Mouse (Mus musculus): ENCODE measurements around the gene Gm36079.
"Not testable (repeated sequence)": the region's sequence is repeated elsewhere in the genome, so short reads cannot be mapped to it uniquely, and the experiment has no call there.

Gm36079 gene

DNA sequence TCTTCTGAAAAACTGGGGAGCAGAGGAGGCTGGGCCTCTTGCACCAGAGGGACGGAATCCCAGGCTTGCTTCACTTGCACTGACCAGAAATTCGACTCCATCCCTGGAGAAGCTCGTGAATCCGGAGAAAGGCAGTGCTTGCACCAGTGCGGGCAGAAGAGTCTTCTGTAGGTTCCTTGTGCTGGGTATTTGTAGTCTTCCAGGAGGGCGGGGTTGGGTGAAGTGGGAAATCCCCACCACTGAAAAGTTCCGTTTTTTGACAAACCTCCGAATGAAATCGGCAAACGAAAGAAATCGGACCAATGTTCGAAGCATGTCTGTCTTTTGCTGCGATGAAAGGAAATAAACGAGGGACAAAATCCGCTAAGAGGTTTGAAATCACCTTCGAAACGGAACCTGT is at the start of gene Gm36079:
TSS of gene Gm36079 (minus strand) at position 101 of the 400 bp plus-strand sequence.
- not testable (repeated sequence) for DNase-seq (ENCODE audit: low spot score)

DNA sequence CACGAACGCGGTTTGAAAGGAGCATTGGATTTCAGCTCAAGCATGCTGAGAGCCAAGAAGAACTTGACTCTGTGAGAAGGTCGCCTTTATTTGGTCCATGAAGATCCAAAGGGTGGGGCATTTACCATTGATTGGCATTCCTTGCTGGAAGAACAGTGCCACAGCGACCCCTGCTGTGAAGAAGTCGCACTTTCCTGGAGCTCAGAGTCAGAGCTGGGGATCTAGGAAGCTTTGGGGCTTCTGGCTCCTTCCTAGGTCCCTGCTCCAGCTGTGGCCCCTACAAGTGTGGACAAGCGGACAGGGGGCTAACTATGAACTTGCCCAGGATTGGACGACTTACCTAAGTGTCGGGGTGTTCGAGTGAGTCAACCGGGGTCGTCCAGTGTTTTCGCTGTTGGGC is 44.1 kb upstream of the Gm36079 start:
- not testable (repeated sequence) for DNase-seq (ENCODE audit: low spot score)

DNA sequence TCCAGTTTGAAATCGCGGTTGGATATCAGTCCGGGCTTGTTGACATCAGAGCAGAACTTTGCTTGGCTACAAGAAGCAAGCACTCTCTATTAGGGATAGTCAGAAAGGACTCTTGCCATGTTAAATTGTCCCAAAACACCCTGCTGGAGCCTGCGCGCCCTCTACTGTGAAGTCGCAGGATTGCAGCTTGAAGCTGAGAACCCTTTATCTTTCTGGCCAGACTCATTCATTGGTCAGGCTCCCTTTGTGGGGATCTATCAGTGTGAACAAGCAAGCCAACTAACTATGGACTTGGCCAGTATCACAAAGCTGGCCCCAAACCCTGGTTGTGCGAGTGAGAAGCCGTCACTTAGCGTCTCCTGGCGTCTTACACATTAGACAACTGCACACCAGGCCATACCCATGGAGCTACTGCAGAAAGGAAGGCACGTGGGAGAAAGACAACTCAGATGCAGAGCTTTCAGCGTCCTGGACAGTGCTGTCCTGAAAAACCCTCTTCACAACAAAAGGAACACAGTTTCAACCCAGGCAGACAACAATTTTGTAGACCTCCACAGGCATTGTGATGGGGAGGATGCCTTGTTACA is 43.3 kb upstream of the Gm36079 start:
- DNase-seq (ENCODE audit: low spot score) = not testable (repeated sequence)

DNA sequence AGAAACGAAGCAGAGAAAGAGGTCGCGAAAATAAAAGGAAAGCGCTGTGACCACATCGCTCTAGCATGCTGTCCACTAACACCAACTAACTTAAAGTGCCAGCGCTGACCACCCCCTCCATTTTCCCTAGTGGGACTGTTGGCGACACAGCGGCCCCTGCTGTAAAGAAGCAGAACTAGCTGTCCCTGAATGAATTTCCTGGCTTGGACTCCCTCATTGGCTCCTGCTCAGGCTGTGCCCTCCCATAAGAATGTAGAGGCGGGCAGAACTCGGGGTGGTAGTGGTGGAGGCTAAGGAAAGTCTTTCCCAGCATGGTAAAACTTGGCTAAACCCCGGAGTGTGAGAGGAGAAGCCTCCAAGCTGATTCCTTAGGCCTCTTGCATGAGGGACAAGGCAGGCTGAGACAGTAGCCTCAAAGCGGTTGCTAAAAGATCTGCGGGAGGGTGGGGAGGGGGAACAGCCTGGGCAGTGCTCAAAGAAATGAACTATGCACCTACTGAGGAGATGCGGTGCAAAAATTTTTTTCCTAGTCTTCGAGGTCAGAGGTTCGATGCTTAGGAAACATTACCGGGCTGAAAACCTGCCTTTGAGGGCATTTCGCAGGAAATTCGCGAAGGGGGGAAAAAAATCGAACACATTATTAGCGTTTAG is 36.8 kb upstream of the Gm36079 start:
- DNase-seq (ENCODE audit: low spot score) = not testable (repeated sequence)

DNA sequence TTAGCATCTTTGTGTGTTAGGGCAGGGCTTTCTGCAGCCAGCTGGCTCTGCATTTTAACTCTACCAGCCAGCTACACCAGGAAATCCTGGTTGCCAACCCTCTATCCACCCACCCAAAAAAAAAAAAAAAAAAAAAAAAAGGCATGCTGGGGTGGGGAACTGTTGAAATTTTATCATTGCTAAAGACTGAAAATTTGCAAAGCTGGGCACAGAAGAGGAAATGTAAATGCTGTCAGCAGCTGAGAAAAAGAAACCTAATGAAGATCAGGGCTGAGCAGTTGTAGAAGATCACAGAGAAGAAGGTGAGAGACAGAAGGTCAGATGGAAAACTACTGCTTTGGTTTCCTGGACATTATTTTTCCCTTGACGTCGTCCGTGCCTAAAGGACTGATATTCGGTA is 36.1 kb upstream of the Gm36079 start:
- DNase-seq (ENCODE audit: low spot score) = not testable (repeated sequence)

DNA sequence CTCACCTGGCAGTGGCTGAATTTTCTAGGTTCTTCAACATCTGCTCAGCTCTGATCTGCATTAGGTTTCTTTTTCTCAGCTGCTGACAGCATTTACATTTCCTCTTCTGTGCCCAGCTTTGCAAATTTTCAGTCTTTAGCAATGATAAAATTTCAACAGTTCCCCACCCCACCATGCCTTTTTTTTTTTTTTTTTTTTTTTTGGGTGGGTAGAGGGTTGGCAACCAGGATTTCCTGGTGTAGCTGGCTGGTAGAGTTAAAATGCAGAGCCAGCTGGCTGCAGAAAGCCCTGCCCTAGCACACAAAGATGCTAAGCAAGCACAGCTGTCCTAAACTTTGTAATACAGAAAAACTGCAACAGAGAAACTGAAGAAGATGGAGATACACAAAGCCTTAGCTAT is 25.3 kb upstream of the Gm36079 start, which contains the start of gene Gm21188:
TSS of gene Gm21188 (minus strand) at position 110 of the 400 bp plus-strand sequence.
- not testable (repeated sequence) for DNase-seq (ENCODE audit: low spot score)

DNA sequence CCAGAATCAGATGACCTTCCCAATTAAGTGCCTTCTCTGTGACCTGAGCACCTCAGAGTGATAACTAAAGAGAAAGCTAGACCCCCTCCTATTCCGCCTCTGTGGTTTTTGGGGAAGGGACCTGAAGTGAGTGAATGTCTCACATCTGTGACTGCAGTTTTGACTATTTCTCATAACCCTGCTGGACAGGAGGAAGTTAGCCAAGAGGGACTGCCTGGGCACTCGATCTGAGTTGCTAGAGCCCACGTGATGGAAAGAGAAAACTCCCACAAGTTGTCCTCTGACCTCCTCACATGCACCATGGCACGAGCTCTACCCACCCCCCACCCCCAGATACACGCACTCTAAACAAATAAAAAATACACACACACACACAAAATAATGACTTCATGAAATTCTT is 21.8 kb upstream of the Gm36079 start:
- not testable (repeated sequence) for DNase-seq (ENCODE audit: low spot score)

DNA sequence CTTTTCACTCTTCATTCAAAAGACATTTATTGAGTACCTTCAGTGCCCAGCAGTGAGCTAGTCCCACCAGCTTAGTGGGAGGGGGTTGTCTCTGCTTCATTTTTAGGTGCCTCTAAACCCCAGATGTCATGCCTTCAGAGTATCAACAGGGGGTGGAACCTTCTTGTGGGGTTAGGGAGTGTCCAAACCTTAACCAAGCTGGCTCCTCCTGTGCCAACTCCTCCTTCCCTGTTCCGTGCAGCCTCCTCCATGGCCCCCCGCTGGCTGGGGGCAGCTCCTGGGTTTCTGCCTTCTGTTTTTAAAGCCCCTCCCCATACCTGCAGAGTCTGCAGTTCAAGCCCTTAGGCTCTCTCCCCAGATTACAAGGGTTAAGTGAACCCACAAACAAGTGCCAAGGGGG is 21.4 kb upstream of the Gm36079 start:
- DNase-seq (ENCODE audit: low spot score) = not testable (repeated sequence)

DNA sequence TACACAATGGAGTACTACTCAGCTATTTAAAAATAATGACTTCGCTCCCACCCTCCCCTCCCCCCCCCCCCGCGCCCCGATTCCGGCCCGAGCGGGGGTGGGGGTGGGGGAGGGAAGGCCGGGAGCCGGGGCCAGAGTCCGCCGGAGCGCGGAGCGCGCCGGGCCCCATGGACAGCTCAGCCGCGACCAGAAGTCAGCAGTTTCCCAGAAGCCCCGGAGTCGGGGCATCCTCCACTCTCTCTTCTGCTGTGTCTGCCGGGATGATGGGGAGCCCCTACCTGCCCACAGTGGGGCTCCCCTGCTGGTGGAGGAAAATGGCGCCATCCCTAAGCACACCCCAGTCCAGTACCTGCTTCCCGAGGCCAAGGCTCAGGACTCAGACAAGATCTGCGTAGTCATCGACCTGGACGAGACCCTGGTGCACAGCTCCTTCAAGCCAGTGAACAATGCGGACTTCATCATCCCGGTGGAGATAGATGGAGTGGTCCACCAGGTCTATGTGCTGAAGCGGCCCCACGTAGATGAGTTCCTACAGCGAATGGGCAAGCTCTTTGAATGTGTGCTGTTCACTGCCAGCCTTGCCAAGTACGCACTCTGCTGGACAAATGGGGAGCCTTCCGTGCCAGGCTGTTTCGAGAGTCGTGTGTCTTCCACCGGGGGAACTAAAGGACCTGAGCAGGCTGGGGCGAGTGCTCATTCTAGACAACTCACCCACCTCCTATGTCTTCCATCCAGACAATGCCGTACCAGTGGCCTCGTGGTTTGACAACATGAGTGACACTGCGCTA is 19.8 kb upstream of the Gm36079 start:
- not testable (repeated sequence) for DNase-seq (ENCODE audit: low spot score)

DNA sequence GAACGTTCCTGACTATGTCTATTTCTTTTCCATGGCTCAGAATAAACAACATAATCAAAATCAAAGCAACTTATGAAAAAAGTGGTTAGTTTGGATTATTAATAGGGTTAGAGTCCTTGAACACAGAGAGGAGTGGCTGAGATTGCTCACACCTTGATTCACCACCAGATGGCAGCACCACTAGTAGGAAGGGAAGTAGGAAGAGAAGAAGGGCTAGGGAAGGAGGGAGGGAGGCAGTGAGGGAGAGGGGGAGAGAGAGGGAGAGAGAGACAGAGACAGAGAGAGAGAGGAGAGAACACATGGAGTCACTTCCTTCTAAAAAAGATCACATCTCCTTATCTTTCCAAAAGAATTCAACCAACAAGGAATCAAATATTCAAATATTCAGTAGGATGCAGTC is 14.3 kb upstream of the Gm36079 start:
- DNase-seq (ENCODE audit: low spot score) = not testable (repeated sequence)

DNA sequence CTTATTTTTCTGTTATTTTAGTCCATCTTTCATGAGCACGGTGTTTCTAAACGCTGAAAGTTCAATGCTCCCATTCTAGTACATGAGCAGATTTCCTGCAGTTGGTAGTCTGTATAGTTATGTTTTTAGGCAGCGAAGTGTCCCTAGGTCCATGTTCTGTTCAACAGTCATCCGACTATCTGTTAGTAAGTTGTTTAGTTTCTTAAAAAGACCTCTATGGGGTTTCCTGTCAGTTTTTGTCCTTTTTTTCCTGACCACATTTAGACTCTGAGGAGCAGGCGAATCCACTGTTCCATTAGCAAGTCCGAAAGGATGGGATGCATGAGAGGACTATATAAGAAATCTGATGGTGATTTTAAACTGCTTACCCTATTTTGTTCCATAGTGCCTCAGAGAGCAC is 11.1 kb upstream of the Gm36079 start:
- not testable (repeated sequence) for DNase-seq (ENCODE audit: low spot score)

DNA sequence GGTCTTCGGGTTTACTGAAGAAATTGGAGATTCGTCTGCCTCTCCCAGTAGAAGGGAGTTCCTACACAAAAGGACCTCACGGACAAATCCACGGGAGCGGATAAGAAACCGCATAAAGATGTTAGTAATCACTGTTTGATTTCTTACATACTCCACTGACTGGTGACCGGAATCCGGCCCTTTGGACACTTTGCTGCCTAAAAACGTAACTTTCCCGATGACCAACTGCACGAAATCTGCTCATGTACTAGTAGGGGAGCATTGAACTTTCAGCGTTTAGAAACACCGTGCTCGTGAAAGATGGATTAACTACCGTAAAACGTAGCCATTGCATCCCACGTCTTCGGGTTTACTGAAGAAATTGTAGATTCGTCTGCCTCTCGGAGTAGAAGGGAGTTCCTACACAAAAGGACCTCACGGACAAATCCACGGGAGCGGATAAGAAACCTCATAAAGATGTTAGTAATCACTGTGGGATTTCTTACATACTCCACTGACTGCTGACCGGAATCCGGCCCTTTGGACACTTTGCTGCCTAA is 9.8 kb upstream of the Gm36079 start:
- not testable (repeated sequence) for DNase-seq (ENCODE audit: low spot score)

DNA sequence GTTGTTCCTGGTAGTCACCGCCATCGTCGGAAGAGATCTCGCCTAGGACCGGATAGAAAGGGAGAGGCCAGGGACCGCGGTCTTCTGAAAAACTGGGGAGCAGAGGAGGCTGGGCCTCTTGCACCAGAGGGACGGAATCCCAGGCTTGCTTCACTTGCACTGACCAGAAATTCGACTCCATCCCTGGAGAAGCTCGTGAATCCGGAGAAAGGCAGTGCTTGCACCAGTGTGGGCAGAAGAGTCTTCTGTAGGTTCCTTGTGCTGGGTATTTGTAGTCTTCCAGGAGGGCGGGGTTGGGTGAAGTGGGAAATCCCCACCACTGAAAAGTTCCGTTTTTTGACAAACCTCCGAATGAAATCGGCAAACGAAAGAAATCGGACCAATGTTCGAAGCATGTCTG is 8.3 kb upstream of the Gm36079 start:
- not testable (repeated sequence) for DNase-seq (ENCODE audit: low spot score)

DNA sequence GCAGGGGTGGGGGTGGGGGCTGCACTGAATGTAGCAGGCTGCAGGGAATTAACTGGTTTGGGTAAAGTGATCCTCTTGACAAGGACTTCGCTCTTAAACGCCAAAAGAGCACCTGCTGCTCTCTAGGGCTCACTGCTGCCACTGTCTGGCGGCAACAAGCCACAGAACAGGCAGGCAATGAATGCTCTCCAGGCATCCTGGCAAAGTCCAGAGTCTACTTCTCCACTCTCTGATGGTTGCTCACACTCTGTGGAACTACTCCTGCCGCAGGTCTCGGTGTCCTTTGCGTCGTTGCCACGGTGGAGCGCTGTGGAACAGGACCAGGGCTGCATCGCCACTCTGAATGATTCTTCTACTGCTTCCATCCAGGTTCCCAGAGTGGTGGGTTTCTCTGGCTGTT is 7.8 kb upstream of the Gm36079 start:
- not testable (repeated sequence) for DNase-seq (ENCODE audit: low spot score)

DNA sequence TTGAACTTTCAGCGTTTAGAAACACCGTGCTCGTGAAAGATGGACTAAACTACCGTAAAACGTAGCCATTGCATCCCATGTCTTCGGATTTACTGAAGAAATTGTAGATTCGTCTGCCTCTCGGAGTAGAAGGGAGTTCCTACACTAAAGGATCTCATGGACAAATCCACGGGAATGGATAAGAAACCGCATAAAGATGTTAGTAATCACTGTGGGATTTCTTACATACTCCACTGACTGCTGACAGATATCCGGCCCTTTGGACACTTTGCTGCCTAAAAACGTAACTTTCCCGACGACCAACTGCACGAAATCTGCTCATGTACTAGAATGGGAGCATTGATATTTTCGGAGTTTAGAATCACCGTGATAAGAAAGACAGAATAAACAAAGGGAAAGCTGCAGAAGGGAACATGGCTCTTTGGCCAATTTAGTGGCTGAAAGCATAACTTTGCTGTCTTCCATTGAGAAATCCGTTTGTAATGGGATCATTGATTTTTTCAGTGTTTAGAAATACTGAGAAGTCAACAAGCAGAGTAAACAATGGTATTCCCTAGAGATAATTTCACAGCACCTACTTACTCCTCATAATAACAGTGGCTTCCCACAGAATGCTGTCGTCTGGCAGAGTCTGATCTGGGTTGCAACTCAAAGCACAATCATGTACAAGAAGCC is 6.8 kb upstream of the Gm36079 start:
- not testable (repeated sequence) for DNase-seq (ENCODE audit: low spot score)

DNA sequence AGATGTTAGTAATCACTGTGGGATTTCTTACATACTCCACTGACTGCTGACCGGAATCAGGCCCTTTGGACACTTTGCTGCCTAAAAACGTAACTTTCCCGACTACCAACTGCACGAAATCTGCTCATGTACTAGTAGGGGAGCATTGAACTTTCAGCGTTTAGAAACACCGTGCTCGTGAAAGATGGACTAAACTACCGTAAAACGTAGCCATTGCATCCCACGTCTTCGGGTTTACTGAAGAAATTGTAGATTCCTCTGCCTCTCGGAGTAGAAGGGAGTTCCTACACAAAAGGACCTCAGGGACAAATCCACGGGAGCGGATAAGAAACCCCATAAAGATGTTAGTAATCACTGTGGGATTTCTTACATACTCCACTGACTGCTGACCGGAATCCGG is 4.9 kb upstream of the Gm36079 start:
- DNase-seq (ENCODE audit: low spot score) = not testable (repeated sequence)

DNA sequence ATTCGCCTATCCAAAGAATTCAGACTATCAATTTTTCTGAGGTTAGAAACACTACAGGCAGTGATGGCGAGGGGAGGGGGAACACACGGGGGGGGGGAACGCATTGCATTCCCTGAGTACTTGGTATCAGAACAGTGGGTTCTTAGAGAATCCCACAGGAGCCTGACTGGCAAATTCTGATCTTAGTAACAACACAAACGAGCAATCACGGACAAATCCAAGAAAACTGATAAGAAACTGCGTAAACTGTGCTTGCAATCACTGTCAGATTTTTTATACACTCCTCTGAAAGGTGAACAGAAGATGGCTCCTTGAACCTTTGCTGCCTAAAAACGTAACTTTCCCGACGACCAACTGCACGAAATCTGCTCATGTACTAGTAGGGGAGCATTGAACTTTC is 557 bp upstream of the Gm36079 start:
- not testable (repeated sequence) for DNase-seq (ENCODE audit: low spot score)

DNA sequence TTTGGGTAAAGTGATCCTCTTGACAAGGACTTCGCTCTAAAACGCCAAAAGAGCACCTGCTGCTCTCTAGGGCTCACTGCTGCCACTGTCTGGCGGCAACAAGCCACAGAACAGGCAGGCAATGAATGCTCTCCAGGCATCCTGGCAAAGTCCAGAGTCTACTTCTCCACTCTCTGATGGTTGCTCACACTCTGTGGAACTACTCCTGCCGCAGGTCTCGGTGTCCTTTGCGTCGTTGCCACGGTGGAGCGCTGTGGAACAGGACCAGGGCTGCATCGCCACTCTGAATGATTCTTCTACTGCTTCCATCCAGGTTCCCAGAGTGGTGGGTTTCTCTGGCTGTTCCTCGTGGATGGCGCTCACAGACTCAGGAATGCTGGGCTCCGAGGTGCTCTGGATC is 438 bp downstream of the Gm36079 start:
- not testable (repeated sequence) for DNase-seq (ENCODE audit: low spot score)

DNA sequence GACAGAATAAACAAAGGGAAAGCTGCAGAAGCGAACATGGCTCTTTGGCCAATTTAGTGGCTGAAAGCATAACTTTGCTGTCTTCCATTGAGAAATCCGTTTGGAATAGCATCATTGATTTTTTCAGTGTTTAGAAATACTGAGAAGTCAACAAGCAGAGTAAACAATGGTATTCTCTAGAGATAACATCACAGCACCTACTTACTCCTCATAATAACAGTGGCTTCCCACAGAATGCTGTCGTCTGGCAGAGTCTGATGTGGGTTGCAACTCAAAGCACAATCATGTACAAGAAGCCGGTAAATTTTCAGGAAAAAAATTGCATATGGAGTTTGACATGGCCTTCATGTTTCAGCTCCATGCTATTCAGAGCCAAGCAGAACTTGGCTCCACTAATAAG is 1.2 kb downstream of the Gm36079 start:
- not testable (repeated sequence) for DNase-seq (ENCODE audit: low spot score)

DNA sequence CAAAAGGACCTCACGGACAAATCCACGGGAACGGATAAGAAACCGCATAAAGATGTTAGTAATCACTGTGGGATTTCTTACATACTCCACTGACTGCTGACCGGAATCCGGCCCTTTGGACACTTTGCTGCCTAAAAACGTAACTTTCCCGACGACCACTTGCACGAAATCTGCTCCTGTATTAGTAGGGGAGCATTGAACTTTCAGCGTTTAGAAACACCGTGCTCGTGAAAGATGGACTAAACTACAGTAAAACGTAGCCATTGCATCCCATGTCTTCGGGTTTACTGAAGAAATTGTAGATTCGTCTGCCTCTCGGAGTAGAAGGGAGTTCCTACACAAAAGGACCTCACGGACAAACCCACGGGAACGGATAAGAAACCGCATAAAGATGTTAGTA is 1.8 kb downstream of the Gm36079 start:
- DNase-seq (ENCODE audit: low spot score) = not testable (repeated sequence)

DNA sequence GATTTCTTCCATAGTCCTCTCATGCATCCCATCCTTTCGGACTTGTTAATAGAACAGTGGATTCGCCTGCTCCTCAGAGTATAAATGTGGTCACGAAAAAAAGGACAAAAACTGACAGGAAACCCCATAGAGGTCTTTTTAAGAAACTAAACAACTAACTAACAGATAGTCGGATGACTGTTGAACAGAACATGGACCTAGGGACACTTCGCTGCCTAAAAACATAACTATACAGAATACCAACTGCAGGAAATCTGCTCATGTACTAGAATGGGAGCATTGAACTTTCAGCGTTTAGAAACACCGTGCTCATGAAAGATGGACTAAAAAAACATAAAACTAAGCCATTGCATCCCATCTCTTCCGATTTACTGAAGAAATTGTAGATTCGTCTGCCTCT is 2.2 kb downstream of the Gm36079 start:
- not testable (repeated sequence) for DNase-seq (ENCODE audit: low spot score)

DNA sequence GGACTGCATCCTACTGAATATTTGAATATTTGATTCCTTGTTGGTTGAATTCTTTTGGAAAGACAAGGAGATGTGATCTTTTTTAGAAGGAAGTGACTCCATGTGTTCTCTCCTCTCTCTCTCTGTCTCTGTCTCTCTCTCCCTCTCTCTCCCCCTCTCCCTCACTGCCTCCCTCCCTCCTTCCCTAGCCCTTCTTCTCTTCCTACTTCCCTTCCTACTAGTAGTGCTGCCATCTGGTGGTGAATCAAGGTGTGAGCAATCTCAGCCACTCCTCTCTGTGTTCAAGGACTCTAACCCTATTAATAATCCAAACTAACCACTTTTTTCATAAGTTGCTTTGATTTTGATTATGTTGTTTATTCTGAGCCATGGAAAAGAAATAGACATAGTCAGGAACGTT is 5.3 kb downstream of the Gm36079 start:
- not testable (repeated sequence) for DNase-seq (ENCODE audit: low spot score)
